Mouse (Mus musculus) brain, adult 10 weeks (tissue): ENCODE measurements around the gene Supt6. TPM values are rescaled to one million over a fixed set of nuclear protein-coding genes. Genes with fewer than 3 reads are reported as not detected.

ENCODE experiments used
- polyA plus RNA-seq: library from polyadenylated mRNA; stranded (reverse); fragments of 350-450 nt; fragmentation: Illumina TruSeq; extraction: RNeasy Lipid Tissue Mini Kit (QIAGEN cat#74804); gene quantifications from one replicate; pipeline ENCODE4 v1.2.3, GENCODE M21; 2015; ENCODE audit warnings: low read depth, low replicate concordance

Gene Supt6
- 54.7 TPM for polyA plus RNA-seq

DNA sequence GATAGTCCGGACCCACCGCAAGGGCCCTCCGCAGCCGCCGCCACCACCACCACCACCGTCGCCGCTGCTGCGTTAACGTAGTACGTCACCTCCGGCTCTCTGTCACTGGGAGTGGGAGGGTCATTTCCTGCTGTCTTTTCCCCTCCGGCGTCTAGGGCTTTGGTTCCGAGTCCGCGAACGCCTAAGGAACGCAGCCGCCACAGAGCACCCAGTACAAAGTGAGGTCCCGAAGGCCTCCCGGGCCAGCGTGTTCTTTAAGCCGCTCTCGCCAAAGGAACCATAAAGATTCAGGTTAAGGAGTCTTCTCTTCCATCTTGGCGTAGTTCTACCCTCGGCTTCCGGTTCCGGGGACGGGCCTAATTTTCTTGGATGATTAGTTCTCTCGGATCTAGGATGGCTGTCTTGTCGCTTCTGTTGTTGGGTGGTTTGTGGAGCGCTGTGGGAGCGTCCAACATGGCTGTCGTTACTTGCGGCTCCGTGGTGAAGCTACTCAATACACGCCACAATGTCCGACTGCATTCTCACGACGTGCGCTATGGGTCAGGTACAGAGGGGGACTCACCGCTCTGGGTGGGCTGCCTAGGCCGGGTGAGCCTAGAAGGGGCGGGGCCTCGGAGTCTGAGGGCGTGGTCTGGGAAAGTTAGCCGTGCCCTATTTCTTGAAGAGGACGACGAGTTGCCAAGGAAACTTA lies at the start of gene Supt6, which contains the start of gene Sdf2:
Gene Supt6 (minus strand): TSS at position 361 of the 691 bp plus-strand sequence.
Gene Sdf2 (plus strand): TSS at position 120 of the 691 bp plus-strand sequence.

GRCm38 (mm10) chr11:78290654-78291053 lies 44.9 kb upstream of the Supt6 start, which contains the start of gene BC030499:
BC030499 (plus strand) TSS chr11:78290841.

DNA sequence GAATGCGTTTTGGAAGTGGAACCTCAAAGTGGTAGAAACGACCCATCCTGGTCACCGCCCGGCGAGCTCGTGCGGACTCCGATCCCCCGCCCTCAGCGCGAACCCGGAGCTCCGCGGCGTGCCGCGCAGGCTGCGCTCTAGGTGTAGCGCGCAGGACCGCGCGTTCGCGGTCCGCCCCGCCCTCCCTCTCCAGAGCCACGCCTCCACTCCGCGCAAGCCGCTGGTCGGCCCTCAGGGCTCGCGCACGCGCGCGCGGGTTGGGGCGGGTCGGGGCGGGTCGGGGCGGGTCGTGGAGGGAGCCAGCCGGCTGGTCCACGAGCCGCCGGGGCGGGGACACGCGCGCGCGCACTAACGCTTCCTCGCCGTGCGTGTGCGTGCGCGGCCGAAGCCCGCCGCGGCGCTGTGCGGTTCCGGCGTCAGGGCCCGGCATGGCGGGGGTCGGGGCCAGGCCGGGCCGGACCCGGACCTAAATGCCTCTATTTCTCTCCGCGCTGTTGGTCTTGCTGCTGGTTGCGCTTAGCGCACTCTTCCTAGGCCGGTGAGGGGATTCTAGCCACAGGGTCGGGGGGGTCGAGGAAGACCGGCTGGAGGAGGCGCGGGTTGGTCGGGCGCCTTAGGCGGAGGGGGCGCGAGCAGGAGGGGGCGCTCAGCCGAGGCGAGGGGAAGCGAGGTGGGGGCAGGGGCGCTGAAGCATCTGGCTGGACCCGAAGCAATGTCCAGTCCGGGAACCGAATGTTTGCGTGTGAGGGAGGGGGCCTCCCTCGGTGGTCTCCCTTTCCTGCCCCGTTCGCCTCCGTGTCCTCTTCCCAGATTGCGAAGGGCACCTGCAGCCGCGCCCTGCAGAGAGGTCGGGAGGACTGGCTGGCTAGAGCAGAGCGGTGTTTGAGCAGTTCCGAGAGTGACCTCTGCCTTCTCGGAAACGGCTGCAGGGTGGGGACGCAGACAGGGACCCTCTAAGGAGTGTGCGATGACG lies 15.9 kb upstream of the Supt6 start, which contains the start of gene 2610507B11Rik:
Gene 2610507B11Rik (plus strand): TSS at position 373 of the 973 bp plus-strand sequence.

GRCm38 (mm10) chr11:78193113-78193512 lies 52.7 kb downstream of the Supt6 start, which contains the start of gene Proca1:
Proca1 (plus strand) TSS chr11:78193392.

DNA sequence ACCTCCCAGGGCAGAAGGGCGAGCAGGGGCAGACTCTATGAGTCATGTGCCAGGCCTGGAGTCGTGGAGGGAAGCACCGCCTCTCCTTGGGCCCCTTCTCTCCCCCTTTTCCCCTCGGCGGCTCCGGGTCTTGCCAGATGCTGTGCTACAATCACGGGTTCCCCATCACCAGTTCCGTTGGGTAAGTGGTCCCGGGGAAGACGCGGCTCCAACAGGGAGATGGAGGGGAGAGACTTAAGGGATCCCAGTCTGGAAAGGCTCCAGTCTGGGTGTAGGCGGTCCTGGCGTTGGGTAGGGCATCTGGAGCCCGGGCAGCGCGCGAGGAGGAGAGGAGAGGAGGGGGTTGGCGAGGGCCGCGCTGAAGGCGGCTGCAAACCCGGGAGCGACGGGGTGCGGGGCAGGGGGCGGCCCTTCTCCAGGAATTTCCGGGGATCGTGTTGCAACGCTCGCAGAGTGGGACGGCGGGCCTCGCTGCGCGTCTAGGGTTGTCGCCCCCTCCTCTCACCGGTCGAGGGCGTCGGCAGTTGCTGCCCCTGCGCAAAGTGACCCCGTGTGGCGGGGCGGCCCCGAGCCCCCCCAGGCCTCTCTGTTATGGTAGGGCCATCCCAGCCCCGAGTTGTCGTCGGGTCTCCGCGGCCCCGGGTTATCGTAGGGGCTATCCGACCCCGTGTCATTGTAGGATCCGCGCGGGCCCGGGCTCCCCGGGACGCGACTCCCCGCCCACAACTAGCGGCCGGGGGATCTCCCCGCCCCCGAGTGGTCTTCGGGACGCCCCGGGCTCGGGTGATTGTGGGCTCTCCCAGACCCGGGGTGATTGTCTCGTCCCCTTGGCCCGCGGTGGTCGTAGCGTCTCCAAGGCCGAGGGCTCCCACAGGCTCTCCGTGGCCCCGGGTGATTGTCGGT lies 57.2 kb downstream of the Supt6 start, which contains the start of gene Rab34:
Gene Rab34 (plus strand): TSS at position 100 of the 903 bp plus-strand sequence.

DNA sequence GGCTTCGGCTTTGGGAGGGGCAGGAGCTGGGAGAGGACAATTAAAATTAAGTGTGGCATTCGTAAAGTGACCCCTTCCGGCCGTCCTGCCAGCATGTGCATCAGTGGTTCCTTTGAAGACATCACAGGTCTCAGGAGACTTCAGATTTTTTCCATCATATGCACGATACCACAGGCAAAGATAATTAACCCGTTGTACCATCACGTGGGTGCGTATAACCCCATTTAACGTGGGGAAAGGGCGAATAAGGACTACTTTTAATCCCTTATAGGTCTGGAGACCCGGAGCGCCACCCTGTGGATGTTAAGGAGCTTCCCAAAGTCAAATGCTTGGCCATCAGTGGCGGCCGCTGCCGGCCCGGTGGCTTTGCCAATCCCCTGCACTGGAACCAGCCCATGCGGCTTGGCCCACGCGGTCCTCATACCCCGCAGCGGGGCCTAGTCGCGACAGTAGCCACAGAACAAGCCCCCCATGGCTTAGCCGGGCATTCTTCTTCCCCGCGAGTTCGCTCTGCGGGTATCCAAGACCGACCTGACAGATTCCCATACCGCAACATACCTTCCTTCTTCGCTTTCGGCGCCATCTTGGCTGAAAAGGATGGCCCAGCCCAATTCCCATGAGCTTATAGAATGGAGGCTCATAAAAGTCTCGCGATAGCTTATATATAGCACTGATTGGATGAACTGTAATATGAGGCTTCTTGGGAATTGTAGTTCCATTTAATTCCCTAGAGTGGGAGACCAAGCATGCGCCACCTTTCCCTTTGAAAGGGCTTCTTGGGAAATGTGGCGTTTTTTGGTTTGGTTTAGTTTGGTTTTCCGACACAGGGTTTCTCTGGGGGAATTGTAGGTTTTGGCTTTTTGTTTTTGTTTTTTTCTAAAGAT lies 62.6 kb downstream of the Supt6 start, which contains the start of gene Rpl23a:
Gene Rpl23a (minus strand): TSS at position 624 of the 884 bp plus-strand sequence.

DNA sequence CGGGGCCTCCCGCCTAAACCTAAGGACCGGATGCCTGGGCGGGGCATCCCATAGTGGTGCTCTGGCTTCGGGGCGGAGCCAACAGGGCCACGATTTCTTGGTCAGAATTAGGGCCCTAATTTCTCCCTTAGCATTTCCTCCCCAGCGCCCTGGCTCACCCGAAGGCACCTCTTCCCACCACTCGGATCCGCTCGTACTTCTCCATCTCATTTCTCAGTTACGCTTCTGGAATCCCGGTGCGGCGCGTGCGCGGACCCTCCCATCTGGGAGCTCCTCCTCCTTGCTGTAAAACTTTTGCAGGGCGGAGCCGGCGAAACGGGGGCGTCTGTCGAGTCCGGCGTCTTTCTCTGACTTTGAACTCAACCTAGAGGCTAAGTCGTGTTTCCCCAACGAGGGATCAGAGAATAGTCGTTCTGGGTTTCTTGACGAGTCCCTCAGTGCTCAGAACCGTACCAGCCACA lies 69.4 kb downstream of the Supt6 start, which contains the start of the genes Nek8 and Tlcd1:
Gene Nek8 (minus strand): TSS at position 274 of the 461 bp plus-strand sequence.
Gene Tlcd1 (plus strand): TSS at position 310 of the 461 bp plus-strand sequence.

GRCm38 (mm10) chr11:78164924-78165760 lies 80.6 kb downstream of the Supt6 start, which contains the start of gene Traf4:
Traf4 (minus strand) TSS chr11:78165589.

Other genes with a start within 250 kb of the Supt6 start
- gene Dhrs13, start 213.7 kb downstream of the Supt6 start, polyA plus RNA-seq, result 9.1 TPM
- gene Flot2, start 208.1 kb downstream of the Supt6 start, polyA plus RNA-seq, result 96.3 TPM
- gene Eral1, start 165.6 kb downstream of the Supt6 start, polyA plus RNA-seq, result 19.6 TPM
- 20.0 TPM for gene Fam222b, start 151.3 kb downstream of the Supt6 start, polyA plus RNA-seq
- gene Traf4, start 80.4 kb downstream of the Supt6 start, polyA plus RNA-seq, result 8.2 TPM
- gene Nek8, start 69.3 kb downstream of the Supt6 start, polyA plus RNA-seq, result 3.7 TPM
- 46.4 TPM for gene Tlcd1, start 69.3 kb downstream of the Supt6 start, polyA plus RNA-seq
- 1,303 TPM for gene Rpl23a, start 62.4 kb downstream of the Supt6 start, polyA plus RNA-seq
- 20.4 TPM for gene Rab34, start 57.6 kb downstream of the Supt6 start, polyA plus RNA-seq
- gene Proca1, start 52.6 kb downstream of the Supt6 start, polyA plus RNA-seq, result 5.9 TPM
- gene Sdf2, start 241 bp downstream of the Supt6 start, polyA plus RNA-seq, result 105 TPM
- 99.7 TPM for gene 2610507B11Rik, start 15.8 kb upstream of the Supt6 start, polyA plus RNA-seq
- gene BC030499, start 44.9 kb upstream of the Supt6 start, polyA plus RNA-seq, result 15.8 TPM
- gene Spag5, start 55.5 kb upstream of the Supt6 start, polyA plus RNA-seq, result 8.5 TPM
- 1,477 TPM for gene Aldoc, start 77.0 kb upstream of the Supt6 start, polyA plus RNA-seq
- 43.4 TPM for gene Pigs, start 82.4 kb upstream of the Supt6 start, polyA plus RNA-seq
- gene Unc119, start 97.5 kb upstream of the Supt6 start, polyA plus RNA-seq, result 49.8 TPM
- gene Foxn1, start 140.6 kb upstream of the Supt6 start, polyA plus RNA-seq, result not detected
- not detected for gene Slc13a2, start 176.2 kb upstream of the Supt6 start, polyA plus RNA-seq
- gene Slc46a1, start 219.7 kb upstream of the Supt6 start, polyA plus RNA-seq, result 10.3 TPM